In genomic region chr6:119712486-119712885, GRCm38 (mm10) we compare ENCODE assay signal across 15 mouse cellular contexts.
"Had no signal": no experiment of that assay in that cellular context is flagged by ENCODE, and none has a peak within 500 bp of the region (broad histone marks: within the 10 kb centered on the region; RNA-seq: fewer than 3 reads in every experiment).

No protein-coding gene starts in this region.

- H3K9ac ChIP-seq: limb, embryonic 13.5 days; liver, embryonic 15.5 days; neural tube, embryonic 15.5 days had no signal

- H3K4me2 ChIP-seq: limb, embryonic 13.5 days; liver, embryonic 15.5 days; neural tube, embryonic 15.5 days had no signal

- H3K4me1 ChIP-seq: limb, embryonic 13.5 days; liver, embryonic 15.5 days; midbrain, embryonic 10.5 days; neural tube, embryonic 15.5 days had no signal

- H3K4me3 ChIP-seq: layer of hippocampus, adult 2 months; limb, embryonic 13.5 days; liver, embryonic 15.5 days; midbrain, embryonic 10.5 days; myocyte; neural tube, embryonic 15.5 days had no signal

- H3K9me3 ChIP-seq: limb, embryonic 13.5 days; liver, embryonic 15.5 days; midbrain, embryonic 10.5 days; neural tube, embryonic 15.5 days had no signal

- DNase-seq: kidney, adult 18-20 months; kidney, postnatal 10 days; kidney, postnatal 4 days; lung, adult 2 months; lung, postnatal 4 days; midbrain, embryonic 14.5 days; right cerebral cortex, postnatal 4 days; spleen, adult 18-20 months had no signal

- H3K27ac ChIP-seq: layer of hippocampus, adult 2 months; limb, embryonic 13.5 days; liver, embryonic 15.5 days; midbrain, embryonic 10.5 days; neural tube, embryonic 15.5 days had no signal

- ATAC-seq: lung, postnatal 0 days had no signal

- H3K27me3 ChIP-seq: limb, embryonic 13.5 days; liver, embryonic 15.5 days; neural tube, embryonic 15.5 days had no signal
